Mouse (Mus musculus): Measurements from ENCODE around the gene Pnpla5. TPM values are rescaled to one million over a fixed set of nuclear protein-coding genes. Genes with fewer than 3 reads are reported as not detected.
"Not testable (repeated sequence)": the region's sequence is repeated elsewhere in the genome, so short reads cannot be mapped to it uniquely, and the experiment has no call there.

Gene Pnpla5
- total RNA-seq, 2 experiments from 2014 or later = not detected

DNA sequence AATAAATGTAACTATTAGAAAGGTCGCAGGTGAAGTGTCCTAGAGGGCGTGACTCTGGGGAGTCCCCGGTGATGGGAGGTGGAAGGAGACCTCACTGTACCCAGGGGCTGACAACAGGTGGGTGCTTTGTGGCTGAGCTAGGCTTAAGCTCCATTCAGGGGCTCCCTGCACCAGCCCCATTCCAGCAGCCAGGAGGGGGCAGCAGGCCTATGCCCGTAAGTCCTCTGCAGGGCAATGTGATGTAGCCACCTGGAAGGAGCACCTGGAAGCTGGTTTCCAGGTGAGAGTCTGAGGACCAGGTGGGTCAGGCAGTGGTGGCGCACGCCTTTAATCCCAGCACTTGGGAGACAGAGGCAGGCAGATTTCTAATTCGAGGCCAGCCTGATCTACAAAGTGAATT is 1.1 kb upstream of the Pnpla5 start:
- intact Hi-C loops (cut with DNase I) = loop anchor here (5.0 kb wide), 1 partner anchor 68 kb away; the partner anchor contains the start of gene Samm50
- DNase-seq = no peak

DNA sequence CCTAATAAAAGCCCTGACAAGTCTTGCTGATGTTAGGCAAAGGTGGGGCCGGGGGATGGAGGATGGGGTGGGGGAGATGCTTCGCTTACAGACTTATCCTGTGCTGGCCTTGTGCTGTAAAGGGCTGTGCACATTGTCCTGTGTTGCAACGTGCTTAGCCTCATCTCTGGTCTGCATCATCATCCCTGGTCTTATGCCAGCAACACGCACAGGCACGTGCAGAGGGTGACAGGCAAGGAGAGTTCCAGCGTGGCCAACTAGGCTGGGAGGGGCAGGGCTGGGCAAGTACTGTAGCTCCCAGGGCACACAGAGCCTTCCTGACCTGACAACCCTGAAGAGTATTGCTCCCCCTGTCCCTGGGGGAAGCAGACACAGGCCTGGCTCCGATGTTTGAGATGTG is 1.9 kb downstream of the Pnpla5 start:
- intact Hi-C loops (cut with DNase I) = loop anchor here (2.0 to 5.0 kb wide), 3 partner anchors 48 to 510 kb away; partner anchors contain the start of gene Samm50
- DNase-seq = no peak

GRCm38 (mm10) chr15:84120612-84121011 is 2.4 kb downstream of the Pnpla5 start:
- DNase-seq = peak in 1 of 2 experiments; percentile 24
- intact Hi-C loops (cut with DNase I) = loop anchor here (2.0 to 5.0 kb wide), 3 partner anchors 48 to 510 kb away; partner anchors contain the start of gene Samm50

DNA sequence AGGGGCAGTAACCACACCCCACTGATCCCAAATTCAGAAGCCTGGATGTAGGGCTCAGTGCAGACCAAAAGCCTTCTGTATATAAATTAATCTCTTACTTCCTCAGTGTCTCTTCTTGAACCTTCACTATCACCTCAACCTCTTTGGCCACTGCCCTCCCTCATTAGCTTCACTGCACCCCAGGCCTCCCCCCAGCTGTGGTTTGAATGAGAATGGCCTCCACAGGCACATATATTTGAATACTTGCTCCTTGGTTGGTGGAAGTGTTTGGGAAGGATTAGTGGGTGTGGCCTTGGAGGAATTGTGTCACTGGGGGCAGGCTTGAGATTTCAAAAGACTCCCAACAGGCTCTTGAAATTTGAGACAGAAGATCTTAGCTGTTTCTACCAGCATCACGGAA is 6.5 kb downstream of the Pnpla5 start:
- DNase-seq = no peak
- intact Hi-C loops (cut with DNase I) = loop anchor here (5.0 kb wide), 1 partner anchor 496 kb away; no protein-coding TSS in a partner anchor

- no peak for DNase-seq
- intact Hi-C loops (cut with DNase I) = loop anchor here (5.0 kb wide), 1 partner anchor 497 kb away; no protein-coding TSS in a partner anchor
These were observed 7.2 kb downstream of the Pnpla5 start for GRCm38 (mm10) chr15:84115727-84116126.

GRCm38 (mm10) chr15:84113873-84114272 is 9.1 kb downstream of the Pnpla5 start:
- intact Hi-C loops (cut with DNase I) = no loop called here
- no peak for DNase-seq

GRCm38 (mm10) chr15:84108899-84109298 is 14.1 kb downstream of the Pnpla5 start:
- intact Hi-C loops (cut with DNase I) = no loop called here
- peak in 1 of 2 experiments; percentile 45 for DNase-seq

GRCm38 (mm10) chr15:84105924-84106500 is 17.0 kb downstream of the Pnpla5 start:
- intact Hi-C loops (cut with DNase I) = no loop called here
- no peak for DNase-seq

DNA sequence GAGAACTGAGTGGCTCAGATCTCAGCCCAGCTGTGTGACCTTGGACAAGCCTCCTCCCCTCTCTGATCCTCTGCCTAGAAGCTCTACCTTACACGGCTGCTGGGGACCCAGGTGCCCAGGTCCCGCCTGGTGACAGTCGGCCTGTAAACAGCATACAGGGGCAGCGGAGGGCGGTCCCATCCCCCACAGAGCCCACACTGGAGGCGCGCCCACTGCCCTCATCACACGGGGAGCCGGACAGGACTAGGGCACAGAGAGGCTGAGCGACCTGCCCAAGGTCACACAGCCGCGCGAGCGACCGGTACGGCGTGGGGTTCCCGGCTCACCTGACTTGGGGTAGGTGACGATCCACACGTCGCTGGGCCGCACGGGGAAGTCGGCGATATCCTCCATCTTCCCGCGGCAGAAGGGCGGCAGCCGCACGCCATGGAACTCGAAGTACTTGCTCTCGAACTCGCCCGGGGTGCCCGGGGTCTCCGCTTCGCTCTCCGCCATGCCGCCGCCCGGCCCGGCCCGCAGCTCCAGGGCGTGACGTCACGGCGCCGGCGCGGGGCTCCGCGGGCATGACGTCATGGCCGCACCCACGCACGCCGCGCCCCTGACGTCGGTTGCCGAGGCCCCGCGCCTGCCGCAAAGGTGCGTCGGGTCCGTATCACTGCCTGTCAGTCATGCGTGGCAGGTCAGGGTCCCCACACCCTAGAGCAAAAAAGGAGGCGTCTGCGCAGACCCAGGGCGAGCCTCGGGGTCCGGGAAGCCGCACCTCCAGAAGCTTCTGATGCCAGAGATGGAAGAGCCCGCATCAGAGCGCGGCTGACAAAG is 17.7 kb downstream of the Pnpla5 start, which contains the start of gene Sult4a1:
Sult4a1 (minus strand) TSS at position 650 of the 819 bp plus-strand sequence.
- DNase-seq = no peak
- intact Hi-C loops (cut with DNase I) = no loop called here

- DNase-seq = no peak
- intact Hi-C loops (cut with DNase I) = no loop called here
These were observed 18.3 kb downstream of the Pnpla5 start for GRCm38 (mm10) chr15:84104626-84105025.

DNA sequence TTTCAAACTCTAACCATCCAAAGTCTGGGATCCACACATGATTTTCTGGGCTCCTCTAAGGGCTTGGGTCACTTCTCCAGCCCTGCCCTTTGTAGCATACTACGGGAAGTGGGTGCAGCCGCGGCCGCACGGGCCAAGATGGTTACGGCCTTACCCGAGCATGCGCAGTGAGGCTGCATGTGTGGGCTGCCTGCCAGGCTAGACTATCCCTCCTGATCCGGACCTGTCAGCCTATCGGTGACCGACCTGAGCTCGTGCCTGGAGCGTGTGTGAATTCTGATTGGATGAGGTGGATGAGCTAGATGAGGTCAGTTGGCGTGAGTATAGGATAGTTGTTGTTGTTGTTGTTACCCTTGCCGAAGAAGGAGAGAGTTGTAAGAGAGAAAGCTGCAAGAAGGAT is 25.4 kb downstream of the Pnpla5 start:
- DNase-seq; intact Hi-C loops (cut with DNase I): not testable (repeated sequence)

DNA sequence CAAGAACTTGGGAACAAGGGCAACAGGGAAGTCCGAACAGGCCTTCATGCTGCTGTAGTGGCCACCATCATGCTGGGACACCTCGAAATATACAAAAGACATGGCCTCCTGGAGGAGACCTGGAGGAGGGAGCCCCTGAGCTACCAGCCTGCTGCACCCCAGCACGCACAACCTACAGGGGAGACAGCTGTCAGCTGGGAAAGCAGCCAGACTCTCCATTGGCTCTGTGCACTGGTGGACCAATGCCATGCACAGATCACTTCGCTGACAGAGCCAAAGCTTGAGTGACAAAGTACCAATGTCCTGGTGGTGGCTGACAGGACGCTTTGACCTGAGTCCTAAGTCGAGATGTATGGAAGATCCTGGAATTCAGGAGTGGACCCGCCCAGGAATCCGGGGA is 26.9 kb downstream of the Pnpla5 start:
- DNase-seq = no peak
- intact Hi-C loops (cut with DNase I) = no loop called here

DNA sequence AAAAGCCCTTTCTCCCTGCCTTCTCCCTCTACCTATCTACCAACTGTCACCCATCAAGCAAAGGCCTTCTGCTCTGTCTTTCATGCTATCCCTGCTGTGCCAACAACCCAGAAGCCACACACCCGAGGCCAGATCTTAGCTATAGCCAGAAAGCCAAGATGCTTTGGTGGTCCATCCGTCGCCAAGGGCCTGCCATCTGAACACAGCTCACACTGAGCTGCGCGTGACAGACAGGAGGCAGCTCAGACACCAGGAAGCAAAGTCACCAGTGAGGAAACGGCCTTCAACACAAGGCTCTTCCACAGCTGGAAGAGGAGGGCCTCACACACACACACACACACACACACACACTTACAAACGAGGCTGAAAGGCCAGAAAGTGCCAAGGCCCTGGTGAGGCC is 28.1 kb downstream of the Pnpla5 start:
- no peak for DNase-seq
- intact Hi-C loops (cut with DNase I) = no loop called here

- no peak for DNase-seq
- intact Hi-C loops (cut with DNase I) = no loop called here
These were observed 36.2 kb downstream of the Pnpla5 start for GRCm38 (mm10) chr15:84086775-84087174.

DNA sequence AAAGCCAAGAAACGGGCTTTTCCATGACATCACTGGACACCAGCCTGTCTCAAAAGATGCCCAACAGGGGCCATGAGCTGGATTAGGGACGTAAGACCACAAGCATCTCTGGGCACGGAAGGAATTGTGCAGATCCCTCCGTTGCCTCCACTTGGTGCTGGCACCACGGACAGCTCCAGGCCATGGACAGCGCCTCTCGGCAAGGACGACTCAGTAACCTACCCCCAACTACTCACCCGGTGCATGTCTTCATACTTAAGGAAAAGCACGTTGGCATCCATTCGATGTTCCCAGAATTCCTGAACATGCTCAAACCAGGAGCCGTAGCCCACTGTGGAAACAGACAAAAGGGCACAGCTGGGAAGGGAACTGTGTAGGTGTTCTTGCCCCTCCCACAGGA is 36.6 kb downstream of the Pnpla5 start:
- intact Hi-C loops (cut with DNase I) = no loop called here
- no peak for DNase-seq

GRCm38 (mm10) chr15:84080069-84080468 is 42.9 kb downstream of the Pnpla5 start:
- no peak for DNase-seq
- intact Hi-C loops (cut with DNase I) = no loop called here

GRCm38 (mm10) chr15:84079519-84079918 is 43.5 kb downstream of the Pnpla5 start:
- DNase-seq = no peak
- intact Hi-C loops (cut with DNase I) = no loop called here

GRCm38 (mm10) chr15:84078667-84079066 is 44.3 kb downstream of the Pnpla5 start:
- no peak for DNase-seq
- intact Hi-C loops (cut with DNase I) = no loop called here

GRCm38 (mm10) chr15:84077151-84077550 is 45.8 kb downstream of the Pnpla5 start:
- no peak for DNase-seq
- intact Hi-C loops (cut with DNase I) = no loop called here

DNA sequence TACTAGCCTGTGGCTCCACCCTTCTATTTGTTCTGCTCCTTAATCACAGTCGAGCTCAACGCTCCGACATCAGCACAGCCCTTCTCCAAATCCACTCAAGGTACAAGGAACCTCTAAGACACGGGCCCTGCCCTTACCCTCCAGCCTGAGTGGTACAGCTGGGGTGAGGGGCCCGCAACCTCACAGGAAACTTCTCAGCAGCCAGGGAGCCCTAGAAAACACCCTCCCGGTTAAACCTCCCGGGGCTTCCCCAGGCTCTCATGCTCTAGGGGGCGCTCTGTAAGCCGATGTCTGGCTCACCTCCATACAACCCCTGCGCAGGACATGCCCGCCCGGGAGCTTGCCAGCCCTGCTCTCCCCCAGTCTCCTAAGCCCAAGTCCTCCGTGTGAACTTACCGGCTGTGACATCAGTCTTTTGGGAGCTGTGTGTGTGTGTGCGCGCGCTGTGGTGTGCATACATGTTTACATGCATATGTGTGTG is 48.2 kb downstream of the Pnpla5 start:
- intact Hi-C loops (cut with DNase I) = loop anchor here (1.0 to 5.0 kb wide), 3 partner anchors 93 to 557 kb away; partner anchors contain the start of gene Pnpla3

More for the DNA sequence above, 48.2 kb downstream of the Pnpla5 start:
- no peak for DNase-seq
